Mouse (Mus musculus) bone marrow macrophage, adult 2 months (primary cell): ENCODE data around the gene Theg.

Experiments used
- CTCF ChIP-seq: IDR thresholded peaks from 2 replicates; pipeline ENCODE4 v1.5.1; 2012; ENCODE audit warnings: low read depth, mild to moderate bottlenecking, low read length, moderate library complexity
- POLR2A ChIP-seq: IDR thresholded peaks from 2 replicates; pipeline ENCODE4 v1.6.1; 2012; ENCODE audit warnings: mild to moderate bottlenecking, low read depth, low read length, borderline replicate concordance

DNA sequence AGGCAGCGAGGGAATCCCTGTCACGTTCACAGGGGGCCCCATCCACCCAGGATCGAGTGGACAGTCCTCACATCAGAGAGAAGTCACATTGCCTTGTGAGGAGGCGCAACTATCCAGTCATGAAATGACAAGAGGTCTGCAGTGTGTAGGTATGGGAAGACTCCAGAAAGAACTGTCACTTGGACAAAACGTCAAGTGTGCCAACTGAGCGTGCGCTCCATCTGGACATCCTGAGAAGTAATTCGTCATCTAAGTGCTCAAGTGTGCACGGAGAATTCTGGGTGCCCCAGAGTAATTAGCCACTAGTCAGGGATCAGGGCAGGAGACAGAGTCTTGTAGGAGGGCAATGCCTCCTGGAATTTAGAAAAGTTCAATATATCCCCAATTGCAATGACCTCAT lies 38.3 kb upstream of the Theg start:
- TF ChIP-seq CTCF: no peak
- no peak for TF ChIP-seq POLR2A
